In genomic region chr12:51844771-51845256, GRCm38 (mm10) we compare ENCODE assay signal across 8 mouse cellular contexts. TPM values are rescaled to one million over a fixed set of nuclear protein-coding genes. Genes with fewer than 3 reads are reported as not detected.
DNase-seq lines count a peak whose midpoint lies in the region; ATAC-seq and TF ChIP-seq lines count a peak whose summit lies in the region.

No protein-coding gene starts in this region.

- H3K4me2 ChIP-seq in forebrain, embryonic 16.5 days (ENCODE audit: low read length) = peak overlapping the region; percentile 83
- peak overlapping the region; percentile 72 for H3K4me2 ChIP-seq in lung, embryonic 14.5 days

- TF ChIP-seq POLR2A in olfactory bulb, adult 2 months (IDR thresholded peaks at IDR 0.05; ENCODE audit: insufficient read depth, low read depth, low read length) = 0 out of 2 replicates have a peak, but pooled peaks have one; percentile 31
- TF ChIP-seq POLR2A in thymus, adult 2 months (IDR thresholded peaks at IDR 0.05; ENCODE audit: control insufficient read depth, extremely low read depth, insufficient read depth, low read length, poor library complexity) = peak; percentile 59; the same call in 1 of the 2 replicates

- peak; percentile 95 for DNase-seq in ES-E14 (ENCODE audit: low read depth, low spot score)
- DNase-seq in cerebellum, adult 18-20 months = peak; percentile 95
- DNase-seq in heart, postnatal 36 days = peak; percentile 98 to 100
- DNase-seq in layer of hippocampus, adult 2 months (ENCODE audit: low spot score in 2 of 2) = peak; percentile 84 to 88
- DNase-seq in lung, embryonic 14.5 days = peak; percentile 95
- peak; percentile 94 for DNase-seq in thymus, adult 2 months

- peaks cover 1 to 9% of the 10 kb centered on the region in 2 experiments; a peak in 2 of 4 replicates for H3K4me1 ChIP-seq in ES-E14 (ENCODE audit: control insufficient read depth in 2 of 2, insufficient read depth in 2 of 2, low read length in 2 of 2, poor library complexity in 1 of 2)
- peaks cover 8% of the 10 kb centered on the region for H3K4me1 ChIP-seq in forebrain, embryonic 16.5 days (replicated peaks; ENCODE audit: control insufficient read depth, insufficient read depth, low read length)
- peaks cover 8% of the 10 kb centered on the region; the same call in 1 of the 2 replicates for H3K4me1 ChIP-seq in lung, embryonic 14.5 days (ENCODE audit: insufficient read depth)
- no peaks in the 10 kb centered on the region for H3K4me1 ChIP-seq in olfactory bulb, adult 2 months (ENCODE audit: control insufficient read depth, insufficient read depth, low read length)
- H3K4me1 ChIP-seq in thymus, adult 2 months (replicated peaks; ENCODE audit: control insufficient read depth, insufficient read depth, low read length) = no peaks in the 10 kb centered on the region

- TF ChIP-seq CTCF in layer of hippocampus, adult 2 months (conservative IDR thresholded peaks at IDR 0.05) = no peak
- TF ChIP-seq CTCF in lung, embryonic 14.5 days (IDR thresholded peaks at IDR 0.05; ENCODE audit: low read depth) = no peak
- no peak for TF ChIP-seq CTCF in olfactory bulb, adult 2 months (IDR thresholded peaks at IDR 0.05; ENCODE audit: insufficient read depth, low read depth, low read length)
- TF ChIP-seq CTCF in thymus, adult 2 months (IDR thresholded peaks at IDR 0.05; ENCODE audit: borderline replicate concordance, control insufficient read depth, extremely low read depth, insufficient read depth, low read length, poor library complexity) = no peak

- ATAC-seq in forebrain, embryonic 16.5 days = peak; percentile 98
- peak; percentile 99 for ATAC-seq in lung, embryonic 14.5 days (ENCODE audit: insufficient read depth)

- H3K9ac ChIP-seq in ES-E14 (ENCODE audit: insufficient read depth, low read depth, low read length, poor library complexity, severe bottlenecking) = peak overlapping the region; percentile 77
- H3K9ac ChIP-seq in forebrain, embryonic 16.5 days (replicated peaks; ENCODE audit: low read depth, low read length) = peak overlapping the region; percentile 67
- peak overlapping the region; percentile 77 for H3K9ac ChIP-seq in lung, embryonic 14.5 days

- WGBS in forebrain, embryonic 16.5 days = 1% methylated on average over 17 of the region's 17 CpGs
- under 1% methylated on average over 17 of the region's 17 CpGs for WGBS in lung, embryonic 14.5 days
- WGBS in olfactory bulb, adult 2 months = under 1% methylated on average over 17 of the region's 17 CpGs
- WGBS in thymus, adult 2 months = 1% methylated on average over 17 of the region's 17 CpGs

- H3K27me3 ChIP-seq in forebrain, embryonic 16.5 days (replicated peaks; ENCODE audit: control insufficient read depth, insufficient read depth, low read length) = no peaks in the 10 kb centered on the region
- no peaks in the 10 kb centered on the region for H3K27me3 ChIP-seq in lung, embryonic 14.5 days (ENCODE audit: insufficient read depth, low read length)
- H3K27me3 ChIP-seq in thymus, adult 2 months (ENCODE audit: control insufficient read depth, insufficient read depth, low read length) = no peaks in the 10 kb centered on the region

- H3K27ac ChIP-seq in ES-E14 (ENCODE audit: insufficient read depth, low read depth, low read length, poor library complexity, severe bottlenecking) = peak overlapping the region; percentile 96
- peak overlapping the region; percentile 56 for H3K27ac ChIP-seq in forebrain, embryonic 16.5 days (ENCODE audit: low read length)
- peak overlapping the region; percentile 93 for H3K27ac ChIP-seq in layer of hippocampus, adult 2 months
- H3K27ac ChIP-seq in lung, embryonic 14.5 days (ENCODE audit: low read depth) = peak overlapping the region; percentile 87
- H3K27ac ChIP-seq in olfactory bulb, adult 2 months (ENCODE audit: insufficient read depth, low read depth, low read length) = peak overlapping the region; percentile 87
- H3K27ac ChIP-seq in thymus, adult 2 months (ENCODE audit: control insufficient read depth, insufficient read depth, low read length) = peak overlapping the region; percentile 79

- in situ Hi-C loops in ES-E14 (cut with MboI; ENCODE audit: low sequenced_read_pairs in 2 of 2, unreplicated experiment in 2 of 2) = no loop called here

- H3K36me3 ChIP-seq in ES-E14 (ENCODE audit: control insufficient read depth, insufficient read depth, low read length, poor library complexity, severe bottlenecking) = no peaks in the 10 kb centered on the region
- no peaks in the 10 kb centered on the region for H3K36me3 ChIP-seq in forebrain, embryonic 16.5 days (ENCODE audit: control insufficient read depth, insufficient read depth)
- H3K36me3 ChIP-seq in lung, embryonic 14.5 days (ENCODE audit: insufficient read depth) = no peaks in the 10 kb centered on the region
- no peaks in the 10 kb centered on the region for H3K36me3 ChIP-seq in thymus, adult 2 months (ENCODE audit: control insufficient read depth, insufficient read depth, low read length)

- intact Hi-C loops in heart, postnatal 36 days (cut with DNase I) = loop anchor here (1.0 to 5.0 kb wide), 3 partner anchors 16 to 757 kb away; partner anchors contain the start of gene Hectd1

- peak overlapping the region; percentile 69 to 72 for H3K4me3 ChIP-seq in ES-E14 (ENCODE audit: insufficient read depth in 1 of 2, low read depth in 1 of 2, low read length in 2 of 2, poor library complexity in 1 of 2, severe bottlenecking in 1 of 2)
- peak overlapping the region; percentile 61 for H3K4me3 ChIP-seq in forebrain, embryonic 16.5 days (replicated peaks; ENCODE audit: low read length)
- peak overlapping the region; percentile 67 for H3K4me3 ChIP-seq in layer of hippocampus, adult 2 months
- peak overlapping the region; percentile 52 for H3K4me3 ChIP-seq in lung, embryonic 14.5 days (ENCODE audit: low read depth, low read length)
- H3K4me3 ChIP-seq in olfactory bulb, adult 2 months (ENCODE audit: insufficient read depth, low read depth, low read length) = peak overlapping the region; percentile 80
- H3K4me3 ChIP-seq in thymus, adult 2 months (ENCODE audit: control insufficient read depth, insufficient read depth, low read length) = peak overlapping the region; percentile 58

- no peaks in the 10 kb centered on the region for H3K9me3 ChIP-seq in ES-E14 (ENCODE audit: control insufficient read depth, insufficient read depth, low read depth, low read length)
- no peaks in the 10 kb centered on the region for H3K9me3 ChIP-seq in forebrain, embryonic 16.5 days (ENCODE audit: control insufficient read depth, low read length)
- H3K9me3 ChIP-seq in lung, embryonic 14.5 days (ENCODE audit: low read depth, low read length) = no peaks in the 10 kb centered on the region

TF ChIP-seq in ES-E14, 5 proteins besides CTCF, POLR2A, EP300 and RAD21:
- peak; percentile 79 for TF ChIP-seq CHD2 (IDR thresholded peaks at IDR 0.05; ENCODE audit: low read depth, low read length)
- TF ChIP-seq MAFK (IDR thresholded peaks at IDR 0.05; ENCODE audit: insufficient read depth, low read depth, low read length) = peak; percentile 56; the same call in 1 of the 2 replicates
- no peak for TF ChIP-seq ZNF384 (IDR thresholded peaks at IDR 0.05; ENCODE audit: low read depth, low read length)
- no peak for TF ChIP-seq ZC3H11A (IDR thresholded peaks at IDR 0.05; ENCODE audit: borderline replicate concordance, low read depth, low read length)
- TF ChIP-seq HCFC1 (IDR thresholded peaks at IDR 0.05; ENCODE audit: borderline replicate concordance, insufficient read depth, low read length) = no peak

RNA-seq across cellular contexts. Expression of gene Hectd1, which starts 15.5 kb away (rescaled TPM):
- total RNA-seq in ES-E14 (2012; rRNA removed) = 38.2 and 45.1 TPM in 2 replicates
- polyA plus RNA-seq in forebrain, embryonic 16.5 days (2015; fragmentation: Nextera tagmentation; extraction: Ambion mirVana) = 39.4 and 41.7 TPM in 2 replicates
- 10 to 100 TPM; 83.2 to 88.7 TPM for total RNA-seq in heart, postnatal 36 days (2021)
- total RNA-seq in layer of hippocampus, adult 2 months (2021) = 10 to 100 TPM; 84.2 to 84.3 TPM
- polyA plus RNA-seq in lung, embryonic 14.5 days (2014; fragmentation: Nextera tagmentation; extraction: Ambion mirVana) = 46.6 and 46.8 TPM in 2 replicates
- polyA plus RNA-seq in olfactory bulb, adult 2 months (2012; ENCODE audit: insufficient read depth, insufficient read length, low replicate concordance, missing spikeins) = 50.8 TPM in 1 of 2 replicates, not detected in the other
- polyA plus RNA-seq in thymus, adult 2 months (2012; rRNA removed) = 27.7 and 29.6 TPM in 2 replicates

Comparison
In these comparisons a context has a peak if more than half of its experiments do, and no peak if none do; other contexts are left out.
1. Peak in every context shown above with its lines: DNase-seq, ATAC-seq, H3K4me3 ChIP-seq and H3K27ac ChIP-seq.